Mouse (Mus musculus): ENCODE measurements around the gene Spop.

GRCm38 (mm10) chr11:95515376-95516323 lies 101.8 kb downstream of the Spop start:
- TF ChIP-seq CTCF (IDR thresholded peaks at IDR 0.05) (no peak), EP300 (IDR thresholded peaks at IDR 0.05) (no peak)

All from lung, postnatal 0 days (tissue).